Mouse (Mus musculus) hindbrain, postnatal 0 days (tissue): ENCODE results near the gene Lztfl1. TPM values are rescaled to one million over a fixed set of nuclear protein-coding genes. Genes with fewer than 3 reads are reported as not detected.

Experiments used
- ATAC-seq: fragments of 200-750 bp; cut with Nextera tagmentation; 2 replicates; pipeline ENCODE4 v1.8.0; 2017; ENCODE audit warnings: mild to moderate bottlenecking, moderate TSS enrichment, moderate library complexity
- DNase-seq: peaks from one replicate; pipeline ENCODE4 v3.0.0-alpha.2; 2015; ENCODE audit warnings: low spot score
- H3K27ac ChIP-seq: fragments of 300-500 bp; sonication (generic); 2 replicates; pipeline ENCODE4 v1.5.1; 2014; ENCODE audit warnings: mild to moderate bottlenecking
- H3K27me3 ChIP-seq: fragments of 300-500 bp; sonication (generic); 2 replicates; pipeline ENCODE4 v1.6.1; 2014; ENCODE audit warnings: low read length, mixed read lengths; ENCODE audit not compliant: insufficient read depth
- H3K36me3 ChIP-seq: fragments of 300-500 bp; sonication (generic); 2 replicates; pipeline ENCODE4 v1.6.1; 2014; ENCODE audit warnings: low read length, mixed read lengths; ENCODE audit not compliant: insufficient read depth
- H3K4me1 ChIP-seq: fragments of 300-500 bp; sonication (generic); 2 replicates; pipeline ENCODE4 v1.6.1; 2014; ENCODE audit warnings: antibody characterized with exemption, low read length, mixed read lengths; ENCODE audit not compliant: insufficient read depth
- H3K4me2 ChIP-seq: fragments of 300-500 bp; sonication (generic); 2 replicates; pipeline ENCODE4 v1.6.1; 2014; ENCODE audit warnings: low read depth, mild to moderate bottlenecking, low read length, moderate library complexity, mixed read lengths
- H3K4me3 ChIP-seq: fragments of 300-500 bp; sonication (generic); 2 replicates; pipeline ENCODE4 v1.5.1; 2014; ENCODE audit warnings: low read length
- H3K9ac ChIP-seq: fragments of 300-500 bp; sonication (generic); replicated peaks from 2 replicates; pipeline ENCODE4 v1.6.1; 2014; ENCODE audit warnings: mild to moderate bottlenecking, low read length, moderate library complexity, mixed read lengths
- H3K9me3 ChIP-seq: fragments of 300-500 bp; sonication (generic); 2 replicates; pipeline ENCODE4 v1.6.1; 2016; ENCODE audit warnings: low read length, mixed read lengths
- CTCF ChIP-seq: IDR thresholded peaks from 2 replicates; pipeline ENCODE4 v1.5.1; 2016; ENCODE audit warnings: antibody characterized with exemption, control low read depth, low read depth
- WGBS: fragments of 180-500 bp; shearing (Covaris S2); extraction: QIAGEN DNeasy Blood & Tissue Kit; methylation state at CpG from one replicate; pipeline ENCODE4 v1.1.7; 2014; 5-methylcytosine and 5-hydroxymethylcytosine counted together
- polyA plus RNA-seq: library from polyadenylated mRNA; unstranded; fragments of >200 nt; fragmentation: Nextera tagmentation; extraction: Ambion mirVana; gene quantifications from 2 replicates; pipeline ENCODE4 v1.2.1, GENCODE M21; 2015
- total RNA-seq: library from RNA; depleted of rRNA; stranded (reverse); fragments of >200 nt; gene quantifications from 2 replicates; pipeline ENCODE4 v1.2.3, GENCODE M21; 2014

Gene Lztfl1
- total and polyA plus RNA-seq, 2 experiments from 2014 or later = 21.4 to 43.3 TPM

DNA sequence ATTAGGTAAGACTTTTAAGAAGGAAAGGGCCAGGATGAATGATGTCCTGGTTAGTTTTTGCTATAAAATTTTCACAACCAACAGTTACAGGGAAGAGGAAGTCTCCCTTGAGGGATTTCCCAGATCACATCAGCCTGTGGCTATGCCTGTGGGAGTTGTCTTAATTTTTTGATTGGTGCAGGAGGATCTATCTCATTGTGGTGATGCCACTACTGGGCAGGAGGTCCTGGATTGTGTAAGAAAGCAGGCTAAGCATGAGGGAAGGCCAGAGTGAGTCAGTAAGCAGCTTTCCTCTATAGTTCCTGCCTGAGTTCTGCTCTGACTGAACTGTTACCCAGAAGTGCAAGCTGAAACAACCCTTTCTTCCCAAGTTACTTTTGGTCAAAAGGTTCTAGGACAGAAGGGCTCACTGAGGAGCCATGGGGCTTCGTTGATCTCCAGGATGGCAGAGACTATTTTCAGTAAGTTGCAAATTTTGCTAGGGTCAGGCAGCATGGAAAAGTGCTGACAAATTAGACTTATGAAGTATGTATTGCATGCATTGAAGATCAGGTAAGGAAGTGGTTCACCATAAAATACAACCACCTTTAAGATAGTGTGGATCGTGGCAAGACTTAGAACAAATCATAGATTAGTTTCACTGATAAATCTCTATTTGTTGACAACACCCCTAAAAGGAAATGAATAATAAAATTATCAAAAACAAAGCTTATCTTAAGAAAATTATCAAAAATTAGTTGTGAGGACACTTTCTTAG lies 5.4 kb upstream of the Lztfl1 start:
- Histone ChIP-seq H3K4me3 (no peak overlapping the region), H3K9ac (no peak overlapping the region), H3K27ac (no peak overlapping the region), H3K36me3 (no peaks in the 10 kb centered on the region), H3K9me3 (no peaks in the 10 kb centered on the region), H3K27me3 (no peaks in the 10 kb centered on the region), H3K4me2 (no peak overlapping the region), H3K4me1 (no peaks in the 10 kb centered on the region)
- 74% methylated on average over 2 of the region's 2 CpGs for WGBS
- ATAC-seq (no peak), DNase-seq (no peak)
- TF ChIP-seq CTCF = no peak

- peak overlapping the region; percentile 17 for H3K9ac ChIP-seq
- H3K27me3 ChIP-seq = no peaks in the 10 kb centered on the region
- no peak for DNase-seq
- H3K27ac ChIP-seq = no peak overlapping the region
- H3K36me3 ChIP-seq = no peaks in the 10 kb centered on the region
- H3K4me1 ChIP-seq = peaks cover 4% of the 10 kb centered on the region
- no peak for ATAC-seq
- TF ChIP-seq CTCF = no peak
- no peaks in the 10 kb centered on the region for H3K9me3 ChIP-seq
- peak overlapping the region; percentile 82 for H3K4me2 ChIP-seq
- H3K4me3 ChIP-seq = no peak overlapping the region
- WGBS = 67% methylated on average over 3 of the region's 3 CpGs
Measured at GRCm38 (mm10) chr9:123716301-123716700, 1.2 kb downstream of the Lztfl1 start.

DNA sequence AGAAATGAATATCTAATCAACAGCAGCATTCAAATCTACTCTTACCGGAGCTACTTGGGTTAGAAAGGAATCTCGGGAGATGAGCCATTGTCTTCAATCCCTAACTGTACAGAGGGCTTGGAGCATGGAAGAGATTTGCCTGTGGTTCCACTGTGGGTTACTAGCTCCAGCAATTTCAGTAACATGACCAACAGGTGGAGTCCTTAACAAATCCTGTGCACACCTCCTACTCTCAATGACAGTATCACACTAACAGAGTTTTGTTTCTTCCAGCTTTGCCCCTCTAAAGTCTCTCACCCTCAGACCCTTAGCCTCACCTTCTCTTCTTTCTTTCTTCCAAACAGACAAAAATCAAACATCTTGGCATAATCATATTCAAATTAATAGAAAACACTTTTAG lies 4.4 kb downstream of the Lztfl1 start:
- Histone ChIP-seq H3K27me3 (no peaks in the 10 kb centered on the region), H3K4me3 (no peak overlapping the region), H3K9ac (no peak overlapping the region), H3K9me3 (no peaks in the 10 kb centered on the region), H3K4me1 (peaks cover 4% of the 10 kb centered on the region), H3K36me3 (peaks cover 8% of the 10 kb centered on the region; the same call in 1 of the 2 replicates), H3K27ac (no peak overlapping the region), H3K4me2 (no peak overlapping the region)
- no peak for ATAC-seq
- 81% methylated on average over 2 of the region's 2 CpGs for WGBS
- DNase-seq = no peak
- TF ChIP-seq CTCF = peak; percentile 42

DNA sequence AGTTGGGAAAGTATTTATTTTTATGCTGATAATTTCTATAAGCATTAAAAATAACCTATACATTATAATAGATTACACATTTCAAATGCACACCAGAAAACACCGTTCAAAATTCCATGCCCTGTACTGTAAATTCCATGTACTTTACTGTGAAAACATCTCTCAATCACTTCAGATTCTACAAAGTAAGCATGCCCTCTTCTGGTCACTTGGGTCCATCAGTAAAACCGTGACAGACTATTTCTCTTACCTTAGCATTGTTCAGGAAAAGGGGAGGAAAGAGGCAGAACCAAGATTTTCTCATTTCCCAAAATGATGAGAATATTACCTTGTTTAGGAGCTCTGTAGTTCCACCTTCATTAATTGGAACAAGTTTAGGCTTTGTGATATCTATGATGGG lies 8.3 kb downstream of the Lztfl1 start:
- H3K9ac ChIP-seq = no peak overlapping the region
- H3K36me3 ChIP-seq = peaks cover 15% of the 10 kb centered on the region
- H3K4me3 ChIP-seq = no peak overlapping the region
- no peak overlapping the region for H3K27ac ChIP-seq
- no peaks in the 10 kb centered on the region for H3K4me1 ChIP-seq
- DNase-seq = no peak
- no peaks in the 10 kb centered on the region for H3K9me3 ChIP-seq
- TF ChIP-seq CTCF = peak; percentile 47
- no peak overlapping the region for H3K4me2 ChIP-seq
- no peak for ATAC-seq
- H3K27me3 ChIP-seq = no peaks in the 10 kb centered on the region
- WGBS = 51% methylated on average over 2 of the region's 2 CpGs

GRCm38 (mm10) chr9:123701822-123702221 lies 15.7 kb downstream of the Lztfl1 start:
- WGBS = 93% methylated on average over 5 of the region's 5 CpGs
- TF ChIP-seq CTCF = no peak
- H3K36me3 ChIP-seq = peaks cover 24% of the 10 kb centered on the region; the same call in 1 of the 2 replicates

DNA sequence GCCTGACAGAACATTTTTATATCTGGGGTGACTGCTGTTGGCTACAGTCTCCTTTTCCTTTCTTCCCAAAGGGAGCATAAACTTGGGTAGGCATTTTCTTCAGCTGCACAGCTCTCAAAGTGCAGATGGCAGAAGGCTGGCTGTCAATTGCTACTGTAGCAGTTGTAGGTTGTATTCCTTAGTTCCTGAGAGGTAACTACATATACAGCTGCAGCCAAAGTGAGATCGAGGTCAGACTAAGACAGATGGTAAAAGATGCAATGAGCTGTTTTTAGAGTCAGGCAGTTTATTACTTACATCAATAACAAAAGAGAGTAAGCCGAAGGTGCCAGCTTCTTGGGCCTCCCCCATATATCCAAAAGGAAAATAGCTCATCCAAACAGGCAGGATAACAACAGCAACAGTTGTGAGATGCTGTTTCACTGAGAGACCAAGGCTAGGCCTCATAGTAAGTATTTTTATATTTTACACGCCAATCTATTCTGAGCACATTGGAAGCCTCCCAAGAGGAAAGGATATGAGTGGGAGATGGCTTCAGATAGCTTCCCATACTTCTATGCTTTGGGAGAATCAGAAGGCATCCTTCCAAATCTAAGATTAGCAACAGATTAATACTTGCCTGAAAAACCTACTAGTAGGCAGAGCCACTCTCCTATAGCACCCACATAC lies 21.7 kb downstream of the Lztfl1 start:
- no peak overlapping the region for H3K27ac ChIP-seq
- WGBS = 90% methylated on average over 3 of the region's 3 CpGs
- no peak for DNase-seq
- H3K4me1 ChIP-seq = no peaks in the 10 kb centered on the region
- no peak overlapping the region for H3K4me2 ChIP-seq
- TF ChIP-seq CTCF = no peak
- ATAC-seq = no peak
- H3K27me3 ChIP-seq = no peaks in the 10 kb centered on the region
- H3K9me3 ChIP-seq = no peaks in the 10 kb centered on the region
- H3K36me3 ChIP-seq = peaks cover 11% of the 10 kb centered on the region; the same call in 1 of the 2 replicates
- no peak overlapping the region for H3K4me3 ChIP-seq
- no peak overlapping the region for H3K9ac ChIP-seq

More at GRCm38 (mm10) chr9:123701822-123702221, 15.7 kb downstream of the Lztfl1 start:
- no peak overlapping the region for H3K27ac ChIP-seq
- H3K27me3 ChIP-seq = no peaks in the 10 kb centered on the region
- H3K4me2 ChIP-seq = no peak overlapping the region
- DNase-seq (no peak), ATAC-seq (no peak)
- no peaks in the 10 kb centered on the region for H3K4me1 ChIP-seq
- no peak overlapping the region for H3K4me3 ChIP-seq
- no peaks in the 10 kb centered on the region for H3K9me3 ChIP-seq
- no peak overlapping the region for H3K9ac ChIP-seq

DNA sequence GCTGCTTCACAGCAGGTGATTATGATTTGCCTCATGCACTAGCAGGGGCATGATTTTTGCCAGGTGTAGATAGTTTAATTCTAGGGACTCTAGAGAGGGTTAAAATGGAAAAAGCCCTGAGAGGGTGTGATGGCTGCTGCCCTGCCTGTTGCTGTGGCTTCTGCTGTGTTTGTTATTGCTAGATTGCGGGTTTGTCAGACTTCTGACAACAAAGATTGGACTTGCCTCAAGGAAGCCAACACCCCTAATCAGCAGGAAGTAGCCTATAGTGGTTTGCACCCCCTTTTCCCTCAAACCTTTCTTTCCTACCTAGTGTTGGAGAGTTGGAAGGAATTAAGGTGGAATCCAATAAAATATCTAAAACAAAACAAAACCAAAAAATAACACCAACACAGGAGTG lies 29.3 kb downstream of the Lztfl1 start:
- no peak for TF ChIP-seq CTCF
- H3K4me3 ChIP-seq = no peak overlapping the region
- 78% methylated on average over 1 of the region's 1 CpGs for WGBS
- H3K9me3 ChIP-seq = no peaks in the 10 kb centered on the region
- no peaks in the 10 kb centered on the region for H3K36me3 ChIP-seq
- no peaks in the 10 kb centered on the region for H3K27me3 ChIP-seq
- no peak overlapping the region for H3K4me2 ChIP-seq
- H3K4me1 ChIP-seq = no peaks in the 10 kb centered on the region
- no peak for DNase-seq
- ATAC-seq = no peak
- no peak overlapping the region for H3K9ac ChIP-seq
- no peak overlapping the region for H3K27ac ChIP-seq
